Mouse (Mus musculus) lung, postnatal 0 days (tissue): ENCODE data around the gene Kcnn1.

ENCODE experiments used
- CTCF ChIP-seq: IDR thresholded peaks from 2 replicates; pipeline ENCODE4 v1.5.1; 2016; ENCODE audit warnings: antibody characterized with exemption, mild to moderate bottlenecking
- EP300 ChIP-seq: IDR thresholded peaks from 2 replicates; pipeline ENCODE4 v1.6.1; 2016; ENCODE audit warnings: antibody characterized with exemption, mild to moderate bottlenecking, control low read depth

DNA sequence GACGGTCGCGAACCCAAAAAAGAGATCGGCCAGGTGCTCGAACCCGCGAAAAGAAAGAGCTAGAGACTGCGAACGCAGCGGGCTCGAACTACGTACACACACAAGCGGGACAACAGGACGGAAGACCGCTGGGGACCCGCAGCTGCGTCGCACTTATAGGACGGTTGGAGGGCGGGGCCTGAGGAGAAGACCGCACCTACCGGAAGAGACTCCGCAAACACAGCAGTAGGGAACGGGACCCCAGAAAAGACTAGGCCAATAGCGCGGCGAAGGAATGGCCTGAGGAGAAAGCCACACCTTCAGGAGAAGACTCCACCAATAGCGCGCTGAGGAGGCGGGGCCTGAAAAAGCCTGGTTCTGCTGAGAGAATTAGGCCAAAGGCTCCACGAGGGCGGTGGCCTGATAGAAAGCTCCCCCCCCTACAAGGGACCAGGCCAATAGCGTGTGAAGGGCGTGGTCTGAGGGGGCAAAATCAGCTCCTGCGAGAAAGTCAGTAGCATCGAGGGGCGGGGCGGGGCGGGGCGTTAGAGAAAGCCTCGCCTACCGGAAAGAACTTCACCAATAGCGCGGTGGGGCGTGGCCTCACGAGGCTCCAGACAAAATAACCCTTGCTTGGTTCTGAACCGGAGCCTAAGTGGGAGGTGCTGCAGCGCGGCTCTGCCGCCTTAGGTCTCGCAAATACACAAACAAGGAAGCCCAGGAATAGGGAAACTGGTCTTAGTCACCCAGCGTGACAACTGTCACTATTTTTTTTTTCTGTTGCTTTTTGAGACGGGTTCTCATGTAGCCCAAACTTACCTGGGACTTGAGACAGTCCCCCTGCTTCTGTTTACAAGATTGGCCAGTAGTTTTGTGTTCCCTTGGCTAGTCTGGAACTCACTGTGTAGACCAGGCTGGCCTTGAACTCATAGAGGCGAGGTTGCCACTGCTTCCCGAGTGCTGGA lies 23.4 kb downstream of the Kcnn1 start, which contains the start of gene Arrdc2:
- no peak for TF ChIP-seq CTCF
- no peak; the same call in none of the 2 replicates for TF ChIP-seq EP300
